Mouse (Mus musculus): ENCODE results near the gene Fgfr2. TPM values are rescaled to one million over a fixed set of nuclear protein-coding genes. Genes with fewer than 3 reads are reported as not detected.

Fgfr2 gene
- polyA plus RNA-seq (2015; fragmentation: Nextera tagmentation; extraction: Ambion mirVana): 10.3 and 11.4 TPM in 2 replicates

GRCm38 (mm10) chr7:133123244-133123998 is at the start of gene Fgfr2:
TSS of gene Fgfr2 (minus strand) at chr7:133123350.
- H3K4me2 ChIP-seq (ENCODE audit: low read depth, low read length): peak within 1 kb of the TSS; percentile 88
- H3K4me1 ChIP-seq (ENCODE audit: control insufficient read depth, low read depth, low read length): peaks cover 8% of the 10 kb centered on the region
- peak within 1 kb of the TSS; percentile 65 for H3K9ac ChIP-seq (ENCODE audit: low read depth, low read length)
- H3K36me3 ChIP-seq (ENCODE audit: control insufficient read depth, insufficient read depth): no peaks in the 10 kb centered on the region
- under 1% methylated on average over 31 of the region's 53 CpGs for WGBS (ENCODE audit: insufficient replicate concordance)
- ATAC-seq (ENCODE audit: low read depth): peak; percentile 34
- H3K27ac ChIP-seq (ENCODE audit: low read length): peak within 1 kb of the TSS; percentile 81
- H3K27me3 ChIP-seq (ENCODE audit: control insufficient read depth, insufficient read depth, low read depth, low read length): peaks cover 49% of the 10 kb centered on the region
- H3K9me3 ChIP-seq (replicated peaks; ENCODE audit: control insufficient read depth, low read length): no peaks in the 10 kb centered on the region
- peak within 1 kb of the TSS; percentile 69 for H3K4me3 ChIP-seq (ENCODE audit: low read depth, low read length)

DNA sequence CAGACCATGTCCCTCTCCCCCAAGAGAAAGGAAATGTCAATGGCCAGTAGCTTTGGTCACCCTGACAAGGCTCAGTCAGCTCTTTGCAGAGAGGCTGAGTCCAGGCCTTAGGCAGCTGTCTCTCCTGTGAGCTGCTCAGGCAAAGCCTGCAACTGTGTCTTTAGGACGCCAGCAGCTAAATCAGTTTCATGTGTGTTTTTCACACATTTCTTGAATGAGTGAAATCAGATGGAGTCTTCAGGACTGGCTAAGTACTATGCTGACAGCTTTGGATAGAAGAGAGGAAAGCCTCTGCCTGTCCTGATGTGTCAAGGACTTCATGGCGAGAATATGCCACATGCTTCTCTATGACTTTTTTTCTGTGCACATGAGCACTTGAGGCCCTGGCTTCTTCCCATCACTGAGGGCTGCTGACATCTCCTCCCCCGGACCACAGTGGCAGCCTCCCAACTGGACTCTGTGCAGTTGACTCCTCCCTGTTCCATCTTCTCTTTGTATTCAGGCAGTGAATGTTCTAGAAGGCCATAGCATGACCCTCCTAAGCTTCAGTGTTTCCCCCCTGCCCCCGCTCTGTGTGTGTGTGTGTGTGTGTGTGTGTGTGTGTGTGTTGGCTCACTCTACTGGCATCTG is 48.4 kb upstream of the Fgfr2 start:
- H3K9ac ChIP-seq (ENCODE audit: low read depth, low read length): no peak overlapping the region
- ATAC-seq (ENCODE audit: low read depth): no peak
- WGBS (ENCODE audit: insufficient replicate concordance): 54% methylated on average over 4 of the region's 4 CpGs
- H3K36me3 ChIP-seq (ENCODE audit: control insufficient read depth, insufficient read depth): no peaks in the 10 kb centered on the region
- H3K27me3 ChIP-seq (ENCODE audit: control insufficient read depth, insufficient read depth, low read depth, low read length): no peaks in the 10 kb centered on the region
- H3K4me3 ChIP-seq (ENCODE audit: low read depth, low read length): no peak overlapping the region
- no peaks in the 10 kb centered on the region for H3K9me3 ChIP-seq (replicated peaks; ENCODE audit: control insufficient read depth, low read length)
- no peak overlapping the region for H3K27ac ChIP-seq (ENCODE audit: low read length)
- no peaks in the 10 kb centered on the region for H3K4me1 ChIP-seq (ENCODE audit: control insufficient read depth, low read depth, low read length)
- no peak overlapping the region for H3K4me2 ChIP-seq (ENCODE audit: low read depth, low read length)

DNA sequence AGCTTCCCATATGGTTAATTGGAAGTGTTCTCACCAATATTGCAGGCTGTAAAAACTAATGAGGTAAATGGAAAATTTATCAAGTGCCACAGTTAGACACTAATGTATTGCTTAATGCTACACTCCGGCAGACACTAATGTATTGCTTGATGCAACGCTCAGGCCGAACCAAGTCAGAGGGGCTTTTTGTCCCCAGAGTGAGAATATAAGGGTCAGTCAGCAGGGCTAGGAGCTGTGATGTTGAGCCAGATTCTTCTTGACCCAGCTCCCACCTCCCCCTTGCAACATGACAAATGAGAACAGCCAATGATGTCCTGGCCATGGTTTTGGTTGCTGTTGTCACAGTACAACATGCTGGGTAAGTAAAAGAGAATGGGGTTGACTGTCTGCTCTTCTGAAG is 45.8 kb upstream of the Fgfr2 start:
- no peak for ATAC-seq (ENCODE audit: low read depth)
- Histone ChIP-seq H3K4me2 (ENCODE audit: low read depth, low read length) (no peak overlapping the region), H3K36me3 (ENCODE audit: control insufficient read depth, insufficient read depth) (no peaks in the 10 kb centered on the region), H3K4me1 (ENCODE audit: control insufficient read depth, low read depth, low read length) (no peaks in the 10 kb centered on the region), H3K27me3 (ENCODE audit: control insufficient read depth, insufficient read depth, low read depth, low read length) (no peaks in the 10 kb centered on the region), H3K9ac (ENCODE audit: low read depth, low read length) (no peak overlapping the region), H3K27ac (ENCODE audit: low read length) (no peak overlapping the region), H3K4me3 (ENCODE audit: low read depth, low read length) (no peak overlapping the region), H3K9me3 (replicated peaks; ENCODE audit: control insufficient read depth, low read length) (no peaks in the 10 kb centered on the region)
- 77% methylated on average over 3 of the region's 3 CpGs for WGBS (ENCODE audit: insufficient replicate concordance)

GRCm38 (mm10) chr7:133167903-133168302 is 44.8 kb upstream of the Fgfr2 start:
- ATAC-seq (ENCODE audit: low read depth): no peak
- 70% methylated on average over 2 of the region's 2 CpGs for WGBS (ENCODE audit: insufficient replicate concordance)
- Histone ChIP-seq H3K36me3 (ENCODE audit: control insufficient read depth, insufficient read depth) (no peaks in the 10 kb centered on the region), H3K27me3 (ENCODE audit: control insufficient read depth, insufficient read depth, low read depth, low read length) (no peaks in the 10 kb centered on the region), H3K9ac (ENCODE audit: low read depth, low read length) (no peak overlapping the region), H3K27ac (ENCODE audit: low read length) (no peak overlapping the region), H3K4me3 (ENCODE audit: low read depth, low read length) (no peak overlapping the region), H3K9me3 (replicated peaks; ENCODE audit: control insufficient read depth, low read length) (no peaks in the 10 kb centered on the region), H3K4me2 (ENCODE audit: low read depth, low read length) (no peak overlapping the region), H3K4me1 (ENCODE audit: control insufficient read depth, low read depth, low read length) (no peaks in the 10 kb centered on the region)

GRCm38 (mm10) chr7:133164770-133165169 is 41.6 kb upstream of the Fgfr2 start:
- H3K9ac ChIP-seq (ENCODE audit: low read depth, low read length): no peak overlapping the region
- no peak for ATAC-seq (ENCODE audit: low read depth)
- 31% methylated on average over 2 of the region's 2 CpGs for WGBS (ENCODE audit: insufficient replicate concordance)
- H3K9me3 ChIP-seq (replicated peaks; ENCODE audit: control insufficient read depth, low read length): no peaks in the 10 kb centered on the region
- H3K4me1 ChIP-seq (ENCODE audit: control insufficient read depth, low read depth, low read length): no peaks in the 10 kb centered on the region
- H3K27me3 ChIP-seq (ENCODE audit: control insufficient read depth, insufficient read depth, low read depth, low read length): no peaks in the 10 kb centered on the region
- no peaks in the 10 kb centered on the region for H3K36me3 ChIP-seq (ENCODE audit: control insufficient read depth, insufficient read depth)
- no peak overlapping the region for H3K4me2 ChIP-seq (ENCODE audit: low read depth, low read length)
- no peak overlapping the region for H3K4me3 ChIP-seq (ENCODE audit: low read depth, low read length)
- no peak overlapping the region for H3K27ac ChIP-seq (ENCODE audit: low read length)

GRCm38 (mm10) chr7:133163011-133163410 is 39.9 kb upstream of the Fgfr2 start:
- no peaks in the 10 kb centered on the region for H3K4me1 ChIP-seq (ENCODE audit: control insufficient read depth, low read depth, low read length)
- no peak overlapping the region for H3K4me2 ChIP-seq (ENCODE audit: low read depth, low read length)

DNA sequence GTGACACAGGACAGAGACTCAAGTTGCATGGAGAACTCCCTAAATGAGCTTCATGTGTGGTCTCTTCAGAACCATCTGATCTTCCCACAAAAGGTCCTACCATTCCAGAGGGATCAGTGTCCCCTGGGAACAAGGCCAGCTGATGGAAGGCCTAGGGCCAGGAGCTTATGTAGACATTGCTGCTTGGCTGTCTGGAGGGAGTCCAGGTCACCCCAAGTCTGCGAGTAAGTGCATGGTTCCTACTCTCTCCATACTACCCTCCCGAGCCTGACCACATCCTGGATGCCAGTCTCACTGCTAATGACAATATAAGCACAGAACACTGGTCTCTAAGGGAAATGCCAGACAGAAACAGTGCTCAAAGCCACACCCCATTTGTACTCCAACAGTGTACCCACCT is 39.0 kb upstream of the Fgfr2 start:
- WGBS (ENCODE audit: insufficient replicate concordance): 18% methylated on average over 2 of the region's 2 CpGs
- ATAC-seq (ENCODE audit: low read depth): no peak

More at GRCm38 (mm10) chr7:133163011-133163410, 39.9 kb upstream of the Fgfr2 start:
- H3K36me3 ChIP-seq (ENCODE audit: control insufficient read depth, insufficient read depth): no peaks in the 10 kb centered on the region
- H3K27me3 ChIP-seq (ENCODE audit: control insufficient read depth, insufficient read depth, low read depth, low read length): no peaks in the 10 kb centered on the region
- no peak overlapping the region for H3K4me3 ChIP-seq (ENCODE audit: low read depth, low read length)
- H3K9ac ChIP-seq (ENCODE audit: low read depth, low read length): no peak overlapping the region
- H3K27ac ChIP-seq (ENCODE audit: low read length): no peak overlapping the region
- 46% methylated on average over 5 of the region's 5 CpGs for WGBS (ENCODE audit: insufficient replicate concordance)
- H3K9me3 ChIP-seq (replicated peaks; ENCODE audit: control insufficient read depth, low read length): no peaks in the 10 kb centered on the region
- ATAC-seq (ENCODE audit: low read depth): no peak

GRCm38 (mm10) chr7:133161362-133162080 is 38.4 kb upstream of the Fgfr2 start:
- Histone ChIP-seq H3K4me3 (ENCODE audit: low read depth, low read length) (no peak overlapping the region), H3K4me1 (ENCODE audit: control insufficient read depth, low read depth, low read length) (no peaks in the 10 kb centered on the region), H3K27ac (ENCODE audit: low read length) (no peak overlapping the region), H3K27me3 (ENCODE audit: control insufficient read depth, insufficient read depth, low read depth, low read length) (no peaks in the 10 kb centered on the region), H3K9me3 (replicated peaks; ENCODE audit: control insufficient read depth, low read length) (no peaks in the 10 kb centered on the region), H3K9ac (ENCODE audit: low read depth, low read length) (no peak overlapping the region), H3K4me2 (ENCODE audit: low read depth, low read length) (no peak overlapping the region), H3K36me3 (ENCODE audit: control insufficient read depth, insufficient read depth) (no peaks in the 10 kb centered on the region)
- no peak for ATAC-seq (ENCODE audit: low read depth)
- WGBS (ENCODE audit: insufficient replicate concordance): 61% methylated on average over 7 of the region's 7 CpGs

More for the DNA sequence above, 39.0 kb upstream of the Fgfr2 start:
- H3K36me3 ChIP-seq (ENCODE audit: control insufficient read depth, insufficient read depth): no peaks in the 10 kb centered on the region
- no peak overlapping the region for H3K27ac ChIP-seq (ENCODE audit: low read length)
- H3K27me3 ChIP-seq (ENCODE audit: control insufficient read depth, insufficient read depth, low read depth, low read length): no peaks in the 10 kb centered on the region
- no peaks in the 10 kb centered on the region for H3K9me3 ChIP-seq (replicated peaks; ENCODE audit: control insufficient read depth, low read length)
- no peak overlapping the region for H3K4me3 ChIP-seq (ENCODE audit: low read depth, low read length)
- no peak overlapping the region for H3K4me2 ChIP-seq (ENCODE audit: low read depth, low read length)
- no peak overlapping the region for H3K9ac ChIP-seq (ENCODE audit: low read depth, low read length)
- H3K4me1 ChIP-seq (ENCODE audit: control insufficient read depth, low read depth, low read length): no peaks in the 10 kb centered on the region

DNA sequence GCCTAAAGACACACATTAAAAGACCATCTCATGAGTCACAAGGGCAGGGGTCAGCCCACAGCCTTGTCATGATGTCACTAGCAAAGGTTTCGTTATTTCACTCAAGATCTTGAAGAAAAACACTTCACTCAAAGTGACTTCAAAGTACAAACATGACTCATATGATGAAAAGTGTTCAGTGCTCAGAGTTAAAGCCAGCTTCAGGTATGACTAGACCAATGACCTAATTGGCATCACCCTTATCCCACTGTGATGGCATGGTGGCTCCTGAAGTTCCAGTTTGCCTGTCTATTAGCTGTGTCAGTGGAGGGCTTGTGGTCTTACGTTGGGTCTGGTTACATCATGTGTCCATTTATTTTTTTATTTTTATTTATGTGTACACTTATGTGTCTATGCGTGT is 36.4 kb upstream of the Fgfr2 start:
- no peak for ATAC-seq (ENCODE audit: low read depth)
- H3K4me2 ChIP-seq (ENCODE audit: low read depth, low read length): no peak overlapping the region
- H3K4me3 ChIP-seq (ENCODE audit: low read depth, low read length): no peak overlapping the region
- H3K9ac ChIP-seq (ENCODE audit: low read depth, low read length): no peak overlapping the region
- H3K9me3 ChIP-seq (replicated peaks; ENCODE audit: control insufficient read depth, low read length): no peaks in the 10 kb centered on the region
- 64% methylated on average over 3 of the region's 3 CpGs for WGBS (ENCODE audit: insufficient replicate concordance)
- no peaks in the 10 kb centered on the region for H3K36me3 ChIP-seq (ENCODE audit: control insufficient read depth, insufficient read depth)
- H3K27ac ChIP-seq (ENCODE audit: low read length): no peak overlapping the region
- no peaks in the 10 kb centered on the region for H3K4me1 ChIP-seq (ENCODE audit: control insufficient read depth, low read depth, low read length)
- H3K27me3 ChIP-seq (ENCODE audit: control insufficient read depth, insufficient read depth, low read depth, low read length): no peaks in the 10 kb centered on the region
